31 mouse cellular contexts compared by ENCODE assay signal in genomic region chr16:96741336-96741735, GRCm38 (mm10).
DNase-seq lines count a peak whose midpoint lies in the region; ATAC-seq lines count a peak whose summit lies in the region.
"Had no signal": no experiment of that assay in that cellular context is flagged by ENCODE, and none has a peak within 500 bp of the region (broad histone marks: within the 10 kb centered on the region; RNA-seq: fewer than 3 reads in every experiment).

No protein-coding gene starts in this region.

- H3K4me3 ChIP-seq in liver, embryonic 13.5 days (replicated peaks): no peak overlapping the region
- H3K4me3 ChIP-seq in midbrain, embryonic 14.5 days (replicated peaks; ENCODE audit: low read depth, low read length): no peak overlapping the region
- H3K4me3 ChIP-seq: embryonic facial prominence, embryonic 10.5 days; embryonic facial prominence, embryonic 15.5 days; forebrain, embryonic 15.5 days; heart, adult 2 months; heart, embryonic 13.5 days; myocyte; neural tube, embryonic 12.5 days had no signal

- H3K36me3 ChIP-seq in liver, embryonic 13.5 days: no peaks in the 10 kb centered on the region
- no peaks in the 10 kb centered on the region for H3K36me3 ChIP-seq in midbrain, embryonic 14.5 days (ENCODE audit: control insufficient read depth, insufficient read depth, low read length)
- H3K36me3 ChIP-seq: embryonic facial prominence, embryonic 10.5 days; embryonic facial prominence, embryonic 15.5 days; forebrain, embryonic 15.5 days; heart, embryonic 13.5 days; neural tube, embryonic 12.5 days had no signal

- H3K4me2 ChIP-seq in liver, embryonic 13.5 days: no peak overlapping the region
- H3K4me2 ChIP-seq in midbrain, embryonic 14.5 days (ENCODE audit: low read length): no peak overlapping the region
- H3K4me2 ChIP-seq: embryonic facial prominence, embryonic 15.5 days; forebrain, embryonic 15.5 days; heart, embryonic 13.5 days; hindbrain, embryonic 14.5 days; midbrain, embryonic 11.5 days; neural tube, embryonic 12.5 days had no signal

- ATAC-seq in liver, embryonic 13.5 days (ENCODE audit: low read depth): peak; percentile 88
- ATAC-seq in megakaryocyte progenitor cell, adult 5-6 weeks (replicated peaks; ENCODE audit: poor library complexity): peak; percentile 65
- no peak for ATAC-seq in megakaryocyte, adult 5-6 weeks (ENCODE audit: poor library complexity, severe bottlenecking)
- no peak for ATAC-seq in midbrain, embryonic 14.5 days (ENCODE audit: low FRiP score, low TSS enrichment)
- ATAC-seq: CD4-positive, CD25-positive, alpha-beta regulatory T cell, adult 4 months; intestine, postnatal 0 days; lung, postnatal 0 days had no signal

- WGBS in liver, embryonic 13.5 days (ENCODE audit: insufficient replicate concordance): 32% methylated on average over 1 of the region's 1 CpGs
- WGBS in midbrain, embryonic 14.5 days: 85% methylated on average over 1 of the region's 1 CpGs

- H3K4me1 ChIP-seq in liver, embryonic 13.5 days (replicated peaks): peaks cover 11% of the 10 kb centered on the region
- no peaks in the 10 kb centered on the region for H3K4me1 ChIP-seq in midbrain, embryonic 14.5 days (ENCODE audit: control insufficient read depth, insufficient read depth, low read length)
- H3K4me1 ChIP-seq: embryonic facial prominence, embryonic 10.5 days; embryonic facial prominence, embryonic 15.5 days; neural tube, embryonic 12.5 days had no signal

- peak; percentile 24 for DNase-seq in MEL-GATA-1-ER (ENCODE audit: extremely low read depth, low read depth)
- peak; percentile 4 for DNase-seq in c-Kit-positive CD71-positive TER-119-negative erythroid progenitor cells, embryonic 14.5 days (ENCODE audit: low read depth)
- peak; percentile 8 for DNase-seq in liver, embryonic 13.5 days
- no peak for DNase-seq in midbrain, embryonic 14.5 days
- DNase-seq in cerebellum, postnatal 25 days: no peak
- DNase-seq: adrenal gland, adult 2 months; cerebellum, adult 11-12 months; cerebellum, adult 9-11 months; gastrocnemius, postnatal 36 days; heart, adult 2 months; heart, postnatal 10 days; kidney, adult 9 months; kidney, postnatal 10 days; layer of hippocampus, adult 9-11 months; lung, postnatal 4 days; right cerebral cortex, adult 18-20 months; thymus, adult 2 months; thymus, postnatal 4 days had no signal

- no peak overlapping the region for H3K27ac ChIP-seq in liver, embryonic 13.5 days
- no peak overlapping the region for H3K27ac ChIP-seq in midbrain, embryonic 14.5 days (replicated peaks; ENCODE audit: low read depth, low read length)
- H3K27ac ChIP-seq: embryonic facial prominence, embryonic 10.5 days; embryonic facial prominence, embryonic 15.5 days; forebrain, embryonic 15.5 days; heart, adult 2 months; heart, embryonic 13.5 days; hindbrain, embryonic 14.5 days; neural tube, embryonic 12.5 days had no signal

- H3K27me3 ChIP-seq in liver, embryonic 13.5 days: no peaks in the 10 kb centered on the region
- no peaks in the 10 kb centered on the region for H3K27me3 ChIP-seq in midbrain, embryonic 14.5 days (ENCODE audit: control insufficient read depth, insufficient read depth, low read length)
- H3K27me3 ChIP-seq: embryonic facial prominence, embryonic 15.5 days; forebrain, embryonic 15.5 days; heart, embryonic 13.5 days; neural tube, embryonic 12.5 days had no signal

- no peaks in the 10 kb centered on the region for H3K9me3 ChIP-seq in liver, embryonic 13.5 days (replicated peaks)
- H3K9me3 ChIP-seq in midbrain, embryonic 14.5 days (ENCODE audit: control insufficient read depth, low read length): no peaks in the 10 kb centered on the region
- H3K9me3 ChIP-seq: embryonic facial prominence, embryonic 10.5 days; embryonic facial prominence, embryonic 15.5 days; forebrain, embryonic 15.5 days; neural tube, embryonic 12.5 days had no signal

- no peak overlapping the region for H3K9ac ChIP-seq in liver, embryonic 13.5 days
- H3K9ac ChIP-seq in midbrain, embryonic 14.5 days (replicated peaks; ENCODE audit: low read length): no peak overlapping the region
- H3K9ac ChIP-seq: embryonic facial prominence, embryonic 15.5 days; forebrain, embryonic 15.5 days; heart, embryonic 13.5 days; hindbrain, embryonic 14.5 days; neural tube, embryonic 12.5 days had no signal

Comparison
In these comparisons a context has a peak if more than half of its experiments do, and no peak if none do; other contexts are left out.
1. DNase-seq: peak in MEL-GATA-1-ER (single experiment), c-Kit-positive CD71-positive TER-119-negative erythroid progenitor cells, embryonic 14.5 days (single experiment) and liver, embryonic 13.5 days (single experiment); none in midbrain, embryonic 14.5 days (single experiment) and cerebellum, postnatal 25 days (0 of 2).
2. ATAC-seq: peak in liver, embryonic 13.5 days (single experiment) and megakaryocyte progenitor cell, adult 5-6 weeks (single experiment); none in megakaryocyte, adult 5-6 weeks (single experiment) and midbrain, embryonic 14.5 days (single experiment).